Mouse (Mus musculus): ENCODE measurements at regions not wholly inside any gene's neighbourhood (a gene's known extent, or its start where the extent isn't known, plus 50 kb on each side); places are given as distances from the start of the nearest gene placed in this dataset.

GRCm38 (mm10) chr5:119235884-119236283, 434.6 kb upstream of the Tbx3 start:
- no peak for DNase-seq

GRCm38 (mm10) chr5:119246824-119247223, 423.6 kb upstream of the Tbx3 start:
- no peak for DNase-seq

GRCm38 (mm10) chr5:119248626-119249025, 421.8 kb upstream of the Tbx3 start:
- no peak for DNase-seq

- DNase-seq = no peak
Measured at GRCm38 (mm10) chr5:119249124-119249718, 421.2 kb upstream of the Tbx3 start.

- DNase-seq = no peak
Measured at GRCm38 (mm10) chr5:119251311-119252047, 419.0 kb upstream of the Tbx3 start.

GRCm38 (mm10) chr5:119257374-119258120, 412.9 kb upstream of the Tbx3 start:
- no peak for DNase-seq

GRCm38 (mm10) chr5:119258831-119259230, 411.6 kb upstream of the Tbx3 start:
- no peak for DNase-seq

- no peak for DNase-seq
Measured at GRCm38 (mm10) chr5:119265149-119265890, 405.1 kb upstream of the Tbx3 start.

GRCm38 (mm10) chr5:119271234-119271852, 399.1 kb upstream of the Tbx3 start:
- no peak for DNase-seq

- DNase-seq = no peak
Measured at GRCm38 (mm10) chr5:119273203-119273602, 397.3 kb upstream of the Tbx3 start.

GRCm38 (mm10) chr5:119273615-119274014, 396.9 kb upstream of the Tbx3 start:
- DNase-seq = no peak

GRCm38 (mm10) chr5:119274817-119275494, 395.5 kb upstream of the Tbx3 start:
- no peak for DNase-seq

- DNase-seq = no peak
Measured at GRCm38 (mm10) chr5:119280146-119280545, 390.3 kb upstream of the Tbx3 start.

- DNase-seq = no peak
Measured at GRCm38 (mm10) chr5:119289808-119290207, 380.7 kb upstream of the Tbx3 start.

- no peak for DNase-seq
Measured at GRCm38 (mm10) chr5:119292323-119292722, 378.1 kb upstream of the Tbx3 start.

- DNase-seq = no peak
Measured at GRCm38 (mm10) chr5:119292889-119293288, 377.6 kb upstream of the Tbx3 start.

GRCm38 (mm10) chr5:119299311-119299710, 371.2 kb upstream of the Tbx3 start:
- DNase-seq = no peak

GRCm38 (mm10) chr5:119300106-119300505, 370.4 kb upstream of the Tbx3 start:
- no peak for DNase-seq

- no peak for DNase-seq
Measured at GRCm38 (mm10) chr5:119301539-119301938, 368.9 kb upstream of the Tbx3 start.

GRCm38 (mm10) chr5:119304721-119305120, 365.7 kb upstream of the Tbx3 start:
- no peak for DNase-seq

- DNase-seq = no peak
Measured at GRCm38 (mm10) chr5:119307768-119308167, 362.7 kb upstream of the Tbx3 start.

All from thymus, postnatal 4 days (tissue).